Mouse (Mus musculus) CH12.LX (cell line): ENCODE measurements around the gene Vinac1. TPM values are rescaled to one million over a fixed set of nuclear protein-coding genes. Genes with fewer than 3 reads are reported as not detected.

Experiments used
- DNase-seq: peaks from one replicate; pipeline ENCODE4 v3.0.0-alpha.2; 2013; ENCODE audit errors: extremely low read depth
- H3K27ac ChIP-seq: 2 replicates; pipeline ENCODE4 v1.5.1; 2012; ENCODE audit warnings: low read depth, mild to moderate bottlenecking, control low read depth, moderate library complexity; ENCODE audit not compliant: insufficient read depth
- H3K27me3 ChIP-seq: replicated peaks from 2 replicates; pipeline ENCODE3; 2012; ENCODE audit warnings: inconsistent platforms
- H3K36me3 ChIP-seq, 2 experiments: replicated peaks in 1 of 2; 2 replicates each; pipeline versions ENCODE3 to v1.6.1; 2012; ENCODE audit warnings: inconsistent platforms in 1 of 2, low read length in 1 of 2, mild to moderate bottlenecking in 1 of 2, mixed read lengths in 1 of 2, moderate library complexity in 1 of 2; ENCODE audit not compliant: control insufficient read depth in 1 of 2, insufficient read depth in 1 of 2
- H3K4me1 ChIP-seq, 2 experiments: 2 replicates each; pipeline ENCODE4 v1.6.1; 2012; ENCODE audit warnings: inconsistent platforms in 1 of 2, moderate library complexity in 1 of 2; ENCODE audit not compliant: insufficient read depth in 2 of 2, control insufficient read depth in 1 of 2
- H3K4me2 ChIP-seq: 2 replicates; pipeline ENCODE4 v1.6.1; 2012; ENCODE audit warnings: low read depth, mild to moderate bottlenecking, control low read depth; ENCODE audit not compliant: poor library complexity, insufficient read depth, severe bottlenecking
- H3K4me3 ChIP-seq, 3 experiments: fragments of 150-350 bp in 1 of 3; sonication (generic) in 1 of 3; replicated peaks in 1 of 3; 2 replicates each; pipeline versions ENCODE3 to v1.5.1; 2011 to 2012; ENCODE audit warnings: low read depth in 2 of 3, low read length in 2 of 3, mild to moderate bottlenecking in 2 of 3, moderate library complexity in 2 of 3, control low read depth in 1 of 3, improper control_type of control experiment in 1 of 3, inconsistent platforms in 1 of 3, mixed read lengths in 1 of 3; ENCODE audit not compliant: poor library complexity in 1 of 3
- H3K79me2 ChIP-seq: replicated peaks from 2 replicates; pipeline ENCODE4 v1.6.1; 2012; ENCODE audit warnings: mild to moderate bottlenecking, moderate library complexity; ENCODE audit not compliant: control insufficient read depth, poor library complexity, insufficient read depth, severe bottlenecking; ENCODE audit errors: extremely low read depth
- H3K9ac ChIP-seq: 2 replicates; pipeline ENCODE4 v1.6.1; 2012; ENCODE audit warnings: low read depth, mild to moderate bottlenecking, control low read depth, moderate library complexity; ENCODE audit not compliant: insufficient read depth
- H3K9me3 ChIP-seq: replicated peaks from 2 replicates; pipeline ENCODE3; 2012; ENCODE audit warnings: low read length, inconsistent platforms, mixed read lengths
- CHD1 ChIP-seq: IDR thresholded peaks from 2 replicates; pipeline ENCODE4 v1.6.1; 2012; ENCODE audit warnings: low read depth, low read length, improper control_type of control experiment, inconsistent platforms
- CHD2 ChIP-seq: IDR thresholded peaks from 2 replicates; pipeline ENCODE4 v1.6.1; 2011; ENCODE audit warnings: low read length, improper control_type of control experiment
- CTCF ChIP-seq, 2 experiments: IDR thresholded peaks in 1 of 2; conservative IDR thresholded peaks in 1 of 2; 2 replicates each; pipeline ENCODE4 v1.5.1; 2011 to 2012; ENCODE audit warnings: low read depth in 2 of 2, low read length in 2 of 2, improper control_type of control experiment in 1 of 2, inconsistent platforms in 1 of 2, mild to moderate bottlenecking in 1 of 2, moderate library complexity in 1 of 2
- ETS1 ChIP-seq: conservative IDR thresholded peaks from 2 replicates; pipeline ENCODE4 v1.6.1; 2012; ENCODE audit warnings: low read depth, mild to moderate bottlenecking, inconsistent platforms, low read length, improper control_type of control experiment, moderate library complexity
- JUN ChIP-seq: IDR thresholded peaks from 2 replicates; pipeline ENCODE4 v1.6.1; 2011; ENCODE audit warnings: low read depth, mild to moderate bottlenecking, low read length, improper control_type of control experiment, moderate library complexity; ENCODE audit not compliant: insufficient read depth
- JUND ChIP-seq: conservative IDR thresholded peaks from 2 replicates; pipeline ENCODE4 v1.6.1; 2011; ENCODE audit warnings: low read depth, low read length, improper control_type of control experiment
- KAT2A ChIP-seq: IDR thresholded peaks from 2 replicates; pipeline ENCODE4 v1.6.1; 2012; ENCODE audit warnings: low read length, improper control_type of control experiment, inconsistent platforms; ENCODE audit not compliant: insufficient replicate concordance
- MAFK ChIP-seq: IDR thresholded peaks from 2 replicates; pipeline ENCODE4 v1.6.1; 2011; ENCODE audit warnings: low read length, improper control_type of control experiment; ENCODE audit not compliant: insufficient replicate concordance
- MAX ChIP-seq: IDR thresholded peaks from 2 replicates; pipeline ENCODE4 v1.6.1; 2011; ENCODE audit warnings: low read length, improper control_type of control experiment
- MAZ ChIP-seq: IDR thresholded peaks from 2 replicates; pipeline ENCODE4 v1.6.1; 2012; ENCODE audit warnings: low read depth, mild to moderate bottlenecking, inconsistent platforms, low read length, improper control_type of control experiment, moderate library complexity
- MXI1 ChIP-seq: IDR thresholded peaks from 2 replicates; pipeline ENCODE4 v1.6.1; 2011; ENCODE audit warnings: mild to moderate bottlenecking, low read depth, low read length, improper control_type of control experiment
- MYC ChIP-seq: IDR thresholded peaks from 2 replicates; pipeline ENCODE4 v1.6.1; 2011; ENCODE audit warnings: low read depth, mild to moderate bottlenecking, improper control_type of control experiment, low read length
- NRF1 ChIP-seq: IDR thresholded peaks from 2 replicates; pipeline ENCODE4 v1.6.1; 2014; ENCODE audit warnings: low read depth, mild to moderate bottlenecking, inconsistent platforms, low read length, improper control_type of control experiment, moderate library complexity
- POLR2A ChIP-seq: IDR thresholded peaks from 2 replicates; pipeline ENCODE4 v1.6.1; 2011; ENCODE audit warnings: low read depth, mild to moderate bottlenecking, improper control_type of control experiment, low read length
- RAD21 ChIP-seq: IDR thresholded peaks from 2 replicates; pipeline ENCODE4 v1.6.1; 2011; ENCODE audit warnings: low read depth, mild to moderate bottlenecking, low read length, improper control_type of control experiment, moderate library complexity
- UBTF ChIP-seq: IDR thresholded peaks from 2 replicates; pipeline ENCODE4 v1.6.1; 2012; ENCODE audit warnings: low read depth, mild to moderate bottlenecking, inconsistent platforms, low read length, improper control_type of control experiment, moderate library complexity
- ZC3H11A ChIP-seq: IDR thresholded peaks from 2 replicates; pipeline ENCODE4 v1.6.1; 2012; ENCODE audit warnings: low read depth, mild to moderate bottlenecking, inconsistent platforms, low read length, improper control_type of control experiment
- ZKSCAN1 ChIP-seq: IDR thresholded peaks from 2 replicates; pipeline ENCODE4 v1.6.1; 2012; ENCODE audit warnings: low read depth, inconsistent platforms, low read length, improper control_type of control experiment, borderline replicate concordance
- ZMIZ1 ChIP-seq: IDR thresholded peaks from 2 replicates; pipeline ENCODE4 v1.6.1; 2012; ENCODE audit warnings: low read depth, mild to moderate bottlenecking, inconsistent platforms, low read length, improper control_type of control experiment
- ZNF384 ChIP-seq: IDR thresholded peaks from 2 replicates; pipeline ENCODE4 v1.6.1; 2012; ENCODE audit warnings: low read depth, low read length, improper control_type of control experiment, inconsistent platforms
- dilution Hi-C: fragments of 300-500 bp; cut with MboI; formaldehyde crosslinking; loops from 2 replicates; pipeline ENCODE4 v1.14.3; 2020; ENCODE audit warnings: low sequenced_read_pairs; ENCODE audit not compliant: extremely low pct_unique_long_range_greater_than_20kb, extremely low pct_ligation_motif_present
- in situ Hi-C: fragments of 300-500 bp; cut with MboI; formaldehyde crosslinking; loops from 3 replicates; pipeline ENCODE4 v1.14.3; 2019; ENCODE audit warnings: low sequenced_read_pairs, low pct_ligation_motif_present, low pct_unique_long_range_greater_than_20kb, mixed read lengths
- polyA plus RNA-seq: library from polyadenylated mRNA; unstranded; fragments of >175 nt; gene quantifications from 2 replicates; pipeline ENCODE4 v1.2.1, GENCODE M21; 2012; ENCODE audit warnings: low read depth; ENCODE audit not compliant: insufficient read length
- total RNA-seq, 2 experiments: library from RNA; depleted of rRNA; stranded (reverse); fragments of 300-350 nt in 1 of 2; fragments of >200 nt in 1 of 2; gene quantifications; 2 replicates each; pipeline ENCODE4 v1.2.3; 2012 to 2014

Vinac1 gene
- total and polyA plus RNA-seq, 3 experiments, result 0.06 TPM; not detected in 2

GRCm38 (mm10) chr2:129052451-129052983 lies 4.5 kb upstream of the Vinac1 start:
- H3K9me3 ChIP-seq, result peaks cover 5% of the 10 kb centered on the region
- H3K79me2 ChIP-seq, result no peaks in the 10 kb centered on the region
- no peaks in the 10 kb centered on the region for H3K27me3 ChIP-seq
- TF ChIP-seq JUN (no peak), UBTF (no peak), CHD2 (no peak), ZC3H11A (no peak), MAZ (no peak), MXI1 (no peak), ZKSCAN1 (no peak), ETS1 (no peak), NRF1 (no peak), CHD1 (no peak), POLR2A (no peak), ZNF384 (no peak), MYC (no peak), JUND (no peak), MAX (no peak), RAD21 (no peak), MAFK (no peak)
- no peak overlapping the region for H3K9ac ChIP-seq
- no peaks in the 10 kb centered on the region for H3K36me3 ChIP-seq
- dilution Hi-C loops, result no loop called here
- H3K4me1 ChIP-seq, result no peaks in the 10 kb centered on the region; a peak in 1 of 4 replicates
- no peak for DNase-seq
- in situ Hi-C loops, result no loop called here
- no peak overlapping the region for H3K4me2 ChIP-seq
- no peak overlapping the region for H3K4me3 ChIP-seq
- H3K27ac ChIP-seq, result no peak overlapping the region

DNA sequence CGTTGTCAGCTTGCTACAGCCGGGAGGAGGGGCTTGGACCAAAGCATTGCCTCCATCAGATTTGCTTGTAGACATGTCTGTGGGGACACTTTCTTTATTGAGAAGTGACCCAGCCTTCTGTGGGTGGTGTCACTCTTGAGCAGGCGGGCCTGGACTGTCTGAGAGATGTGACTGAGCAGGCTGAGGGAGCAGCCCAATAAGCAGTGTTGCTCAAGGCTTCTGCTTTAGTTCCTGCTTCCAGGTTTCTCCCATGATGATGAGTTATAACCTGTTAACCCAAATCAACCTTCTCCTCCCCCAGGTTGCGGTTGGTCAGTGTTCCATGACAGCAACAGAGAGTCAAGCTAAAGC lies 1.2 kb downstream of the Vinac1 start:
- no peak overlapping the region for H3K9ac ChIP-seq
- no peaks in the 10 kb centered on the region for H3K27me3 ChIP-seq
- H3K4me3 ChIP-seq, result no peak overlapping the region
- TF ChIP-seq CTCF (conservative IDR thresholded peaks at IDR 0.05 in 1 of 2, IDR thresholded peaks at IDR 0.05 in 1 of 2; ENCODE audit: low read depth in 2 of 2, low read length in 2 of 2), result no peak
- TF ChIP-seq ZC3H11A, result no peak
- no peak for TF ChIP-seq ZMIZ1
- no peak for TF ChIP-seq POLR2A
- TF ChIP-seq KAT2A, result no peak
- no peak for TF ChIP-seq NRF1
- no peak overlapping the region for H3K27ac ChIP-seq
- dilution Hi-C loops (no loop called here), in situ Hi-C loops (no loop called here)
- no peaks in the 10 kb centered on the region for H3K4me1 ChIP-seq
- no peak overlapping the region for H3K4me2 ChIP-seq
- no peaks in the 10 kb centered on the region for H3K36me3 ChIP-seq
- no peaks in the 10 kb centered on the region for H3K79me2 ChIP-seq
- H3K9me3 ChIP-seq, result no peaks in the 10 kb centered on the region
- no peak for DNase-seq
